Mouse (Mus musculus): Measurements from ENCODE around the gene Vmn2r93.

The Vmn2r93 gene

DNA sequence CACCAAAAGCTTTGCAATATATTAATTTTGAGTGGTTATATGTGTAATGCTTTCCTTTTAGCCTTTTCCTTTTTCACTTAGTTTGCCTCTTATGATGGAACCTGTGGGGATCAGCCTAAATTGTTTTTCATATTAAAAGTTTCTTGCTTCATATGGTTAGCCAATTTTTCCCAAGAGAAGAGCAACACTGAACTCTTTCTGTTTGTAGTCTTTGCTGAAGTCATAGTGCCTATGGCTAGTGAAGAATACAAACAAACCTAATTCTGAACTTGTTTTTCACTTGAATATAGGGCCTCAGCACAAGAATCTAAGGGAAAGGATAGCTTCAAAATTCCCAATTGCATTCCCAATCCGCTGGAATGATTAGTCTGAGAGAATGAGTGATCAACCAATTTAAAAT is at the start of gene Vmn2r93:
Gene Vmn2r93 (plus strand): TSS at position 301 of the 400 bp plus-strand sequence.
- no peak for DNase-seq (ENCODE audit: low spot score in 2 of 2)

DNA sequence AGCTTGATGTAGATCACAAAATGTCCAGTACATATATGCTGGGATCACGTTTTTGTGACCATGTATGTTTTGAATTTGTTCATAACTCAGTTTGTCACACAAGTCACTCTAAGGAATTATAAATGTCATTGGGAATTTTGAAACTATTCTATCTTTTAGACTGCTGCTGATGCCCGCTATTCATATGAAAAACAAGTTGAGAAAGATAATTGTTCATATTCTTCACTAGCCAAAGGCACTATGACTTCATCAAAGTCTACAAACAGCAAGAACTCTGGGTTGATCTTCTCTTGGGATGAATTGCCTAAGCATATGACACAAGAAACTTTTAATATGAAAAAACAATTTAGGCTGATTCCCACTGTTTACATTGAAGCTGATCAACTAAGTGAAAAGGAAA is 20.2 kb upstream of the Vmn2r93 start, which contains the start of gene Vmn2r94:
Gene Vmn2r94 (minus strand): TSS at position 101 of the 400 bp plus-strand sequence.
- DNase-seq (ENCODE audit: low spot score in 2 of 2) = no peak

DNA sequence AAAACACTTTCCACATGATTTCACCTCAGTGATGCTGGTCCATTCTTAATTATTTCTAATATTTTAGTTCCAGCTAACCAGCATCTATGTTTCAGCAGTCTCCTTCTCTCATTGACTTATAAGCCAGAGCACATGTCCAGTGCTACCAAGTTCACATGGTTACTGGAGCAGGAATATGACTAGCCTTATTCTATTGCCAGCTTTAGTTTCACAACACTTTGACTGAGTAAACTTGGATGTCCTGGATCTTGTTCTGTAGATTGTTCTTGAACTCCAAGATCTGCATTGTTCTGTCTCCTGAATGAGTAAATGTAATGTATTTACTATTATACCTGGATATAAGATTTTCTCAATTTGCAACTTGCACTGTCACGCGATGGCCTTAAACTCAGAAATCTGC is 25.1 kb downstream of the Vmn2r93 start:
- DNase-seq (ENCODE audit: low spot score in 2 of 2) = no peak

DNA sequence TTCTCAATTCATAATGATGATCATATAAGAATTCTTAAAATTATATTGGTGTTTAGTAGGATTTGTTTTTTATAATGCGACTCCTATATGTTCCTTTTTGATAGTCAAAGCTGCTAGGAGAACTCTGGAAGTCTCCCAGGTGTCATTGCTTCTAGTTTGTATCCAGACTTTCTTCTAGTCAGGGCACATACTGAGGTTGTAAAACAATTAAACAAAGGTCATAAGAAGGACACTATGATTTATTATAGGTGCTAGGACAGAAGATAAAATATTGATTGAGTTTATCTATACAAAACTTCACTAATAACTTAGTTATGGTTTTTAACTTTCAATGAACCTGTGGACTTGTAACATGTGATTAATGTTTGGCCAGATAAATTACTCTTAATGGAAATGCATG is 62.1 kb downstream of the Vmn2r93 start:
- DNase-seq (ENCODE audit: low spot score in 2 of 2) = no peak

DNA sequence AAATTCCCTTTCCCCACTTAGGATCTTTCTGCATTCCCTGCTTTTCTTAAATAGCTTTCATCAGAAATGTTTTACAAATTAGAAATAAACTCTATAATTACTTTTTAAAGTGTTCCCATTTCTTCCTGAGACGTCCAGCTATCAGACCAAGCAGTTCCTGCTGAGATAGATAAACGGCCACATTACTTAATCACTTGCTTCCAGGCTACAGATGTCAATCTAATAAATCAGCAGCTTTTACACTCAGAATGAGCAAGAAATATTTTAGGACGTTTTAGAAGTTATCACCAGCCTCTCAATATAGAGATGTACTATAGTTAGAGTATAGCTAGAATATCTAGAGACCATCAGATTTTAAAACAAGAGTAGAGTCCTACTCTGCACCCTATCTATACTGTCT is 62.7 kb downstream of the Vmn2r93 start:
- DNase-seq (ENCODE audit: low spot score in 2 of 2) = no peak
